Mouse (Mus musculus): ENCODE data around the gene Gm9964. TPM values are rescaled to one million over a fixed set of nuclear protein-coding genes. Genes with fewer than 3 reads are reported as not detected.
A peak's percentile ranks its signal among the peaks of the same experiment; 100 is the strongest.

Gm9964 gene
- polyA plus RNA-seq (2012; rRNA removed): not detected in 2 replicates

DNA sequence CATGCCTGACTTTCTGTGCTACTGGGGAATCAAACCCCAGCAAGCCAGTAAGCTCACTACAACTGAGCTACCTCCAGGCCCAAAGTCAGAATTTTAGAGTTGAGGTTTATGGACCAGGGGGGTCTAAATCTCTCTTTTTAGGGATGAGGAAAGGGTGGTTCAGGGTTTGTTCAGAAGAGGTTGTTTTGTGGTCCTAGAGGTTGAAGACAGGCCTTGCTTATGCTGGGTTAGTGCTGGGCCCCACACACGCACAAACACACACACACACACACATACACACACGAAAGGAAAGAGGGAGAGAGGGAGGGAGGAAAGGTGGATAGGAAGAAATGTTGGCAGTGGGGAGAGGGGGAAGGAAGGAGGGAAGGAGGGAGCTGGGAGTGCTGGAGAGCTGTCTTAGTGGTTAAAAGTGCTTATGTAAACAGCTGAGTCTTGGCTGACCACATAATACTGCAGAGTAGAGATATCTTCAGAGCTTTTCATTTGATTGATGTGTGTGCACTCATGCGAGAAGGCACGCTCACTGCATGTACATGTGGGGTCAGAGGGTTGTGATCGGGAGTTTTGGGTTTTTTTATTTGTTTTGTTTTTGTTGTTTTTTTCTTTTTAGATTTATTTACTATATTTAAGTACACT is at the start of gene Gm9964:
Gm9964 (minus strand) TSS at position 51 of the 636 bp plus-strand sequence.
- no peak for DNase-seq
- WGBS: 48% methylated on average over 5 of the region's 5 CpGs
- no peak within 1 kb of the TSS for H3K4me3 ChIP-seq (ENCODE audit: insufficient read depth, low read depth, low read length)
- H3K27me3 ChIP-seq (replicated peaks; ENCODE audit: control insufficient read depth, insufficient read depth, low read length): no peaks in the 10 kb centered on the region
- H3K4me1 ChIP-seq (ENCODE audit: control insufficient read depth, insufficient read depth, low read length): peaks cover 6% of the 10 kb centered on the region
- TF ChIP-seq POLR2A (IDR thresholded peaks at IDR 0.05; ENCODE audit: low read depth, low read length) (no peak), CTCF (conservative IDR thresholded peaks at IDR 0.05; ENCODE audit: insufficient read depth, insufficient read length, low read depth, low read length) (no peak)
- H3K27ac ChIP-seq (ENCODE audit: insufficient read depth, low read depth, low read length): no peak within 1 kb of the TSS
- H3K36me3 ChIP-seq (ENCODE audit: control insufficient read depth, insufficient read depth, low read length): no peaks in the 10 kb centered on the region

GRCm38 (mm10) chr11:79339808-79340781 is 43.4 kb upstream of the Gm9964 start:
- H3K27me3 ChIP-seq (replicated peaks; ENCODE audit: control insufficient read depth, insufficient read depth, low read length): no peaks in the 10 kb centered on the region
- H3K4me3 ChIP-seq (ENCODE audit: insufficient read depth, low read depth, low read length): peak overlapping the region; percentile 95
- H3K27ac ChIP-seq (ENCODE audit: insufficient read depth, low read depth, low read length): no peak overlapping the region
- H3K4me1 ChIP-seq (ENCODE audit: control insufficient read depth, insufficient read depth, low read length): peaks cover 7% of the 10 kb centered on the region; the same call in 1 of the 2 replicates
- 2% methylated on average over 50 of the region's 63 CpGs for WGBS
- no peaks in the 10 kb centered on the region for H3K36me3 ChIP-seq (ENCODE audit: control insufficient read depth, insufficient read depth, low read length)
- peak; percentile 24 for DNase-seq
- TF ChIP-seq CTCF (conservative IDR thresholded peaks at IDR 0.05; ENCODE audit: insufficient read depth, insufficient read length, low read depth, low read length) (no peak), POLR2A (IDR thresholded peaks at IDR 0.05; ENCODE audit: low read depth, low read length) (no peak)

GRCm38 (mm10) chr11:79339234-79339807 is 42.6 kb upstream of the Gm9964 start, which contains the start of gene Nf1:
Nf1 (plus strand) TSS chr11:79339693.
- H3K4me1 ChIP-seq (ENCODE audit: control insufficient read depth, insufficient read depth, low read length): peaks cover 7% of the 10 kb centered on the region; the same call in 1 of the 2 replicates
- peak within 1 kb of the TSS; percentile 95 for H3K4me3 ChIP-seq (ENCODE audit: insufficient read depth, low read depth, low read length)
- no peaks in the 10 kb centered on the region for H3K36me3 ChIP-seq (ENCODE audit: control insufficient read depth, insufficient read depth, low read length)
- peak within 1 kb of the TSS; percentile 95 for H3K27ac ChIP-seq (ENCODE audit: insufficient read depth, low read depth, low read length)
- under 1% methylated on average over 48 of the region's 49 CpGs for WGBS
- H3K27me3 ChIP-seq (replicated peaks; ENCODE audit: control insufficient read depth, insufficient read depth, low read length): no peaks in the 10 kb centered on the region
- TF ChIP-seq POLR2A (IDR thresholded peaks at IDR 0.05; ENCODE audit: low read depth, low read length) (no peak), CTCF (conservative IDR thresholded peaks at IDR 0.05; ENCODE audit: insufficient read depth, insufficient read length, low read depth, low read length) (no peak)
- peak; percentile 97 for DNase-seq

DNA sequence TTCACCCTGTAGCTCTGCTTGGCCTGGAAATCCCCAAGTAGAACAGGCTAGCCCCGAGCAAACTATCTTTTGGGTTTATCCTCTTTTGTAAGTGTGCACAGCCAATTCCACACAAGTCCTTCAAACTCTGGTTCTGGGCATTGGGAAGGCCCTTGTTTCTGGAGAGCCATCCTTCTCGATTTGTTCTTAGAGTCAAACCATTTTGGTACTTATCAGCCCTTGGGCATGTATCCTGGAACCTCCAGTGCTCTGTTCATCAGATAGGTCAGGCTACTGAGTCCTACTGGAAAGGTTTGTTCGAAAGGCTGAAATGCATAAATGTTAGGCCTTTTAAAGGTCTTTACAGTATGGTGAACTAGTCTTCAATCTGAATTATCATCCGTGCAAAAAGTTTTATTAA is 41.9 kb upstream of the Gm9964 start:
- H3K27ac ChIP-seq (ENCODE audit: insufficient read depth, low read depth, low read length): 0 out of 2 replicates have a peak overlapping the region, but pooled peaks have one; percentile 95
- no peak for TF ChIP-seq POLR2A (IDR thresholded peaks at IDR 0.05; ENCODE audit: low read depth, low read length)
- no peak for TF ChIP-seq CTCF (conservative IDR thresholded peaks at IDR 0.05; ENCODE audit: insufficient read depth, insufficient read length, low read depth, low read length)
- peaks cover 7% of the 10 kb centered on the region; the same call in 1 of the 2 replicates for H3K4me1 ChIP-seq (ENCODE audit: control insufficient read depth, insufficient read depth, low read length)
- WGBS: 50% methylated on average over 4 of the region's 4 CpGs
- DNase-seq: peak; percentile 7
- H3K27me3 ChIP-seq (replicated peaks; ENCODE audit: control insufficient read depth, insufficient read depth, low read length): no peaks in the 10 kb centered on the region
- no peaks in the 10 kb centered on the region for H3K36me3 ChIP-seq (ENCODE audit: control insufficient read depth, insufficient read depth, low read length)
- peak overlapping the region; percentile 95 for H3K4me3 ChIP-seq (ENCODE audit: insufficient read depth, low read depth, low read length)

DNA sequence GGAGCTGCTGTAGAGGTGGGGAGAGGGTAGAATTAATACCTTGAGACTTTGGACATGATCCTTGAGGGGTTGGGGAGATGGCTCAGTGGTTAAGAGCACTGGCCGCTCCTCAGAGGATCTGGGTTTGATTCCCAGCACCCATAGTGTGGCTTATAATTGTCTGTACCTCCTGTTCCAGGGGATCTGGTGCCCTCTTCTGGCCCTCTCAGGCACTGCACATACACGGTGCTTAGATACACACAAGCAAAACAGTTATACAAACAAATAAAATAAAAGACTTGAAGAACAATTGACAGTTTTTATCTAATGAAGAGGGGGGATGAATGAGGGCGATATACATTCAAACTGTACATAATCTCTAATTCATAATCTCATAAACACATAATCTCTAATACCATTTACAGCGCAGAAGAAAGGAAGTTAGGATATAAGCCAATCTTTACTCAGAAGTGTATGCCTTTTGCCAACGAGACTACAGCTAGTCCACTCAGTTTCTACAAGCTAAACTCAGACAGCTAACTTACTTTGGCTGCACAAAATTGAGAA is 40.1 kb upstream of the Gm9964 start:
- Histone ChIP-seq H3K27me3 (replicated peaks; ENCODE audit: control insufficient read depth, insufficient read depth, low read length) (no peaks in the 10 kb centered on the region), H3K4me3 (ENCODE audit: insufficient read depth, low read depth, low read length) (no peak overlapping the region), H3K4me1 (ENCODE audit: control insufficient read depth, insufficient read depth, low read length) (peaks cover 7% of the 10 kb centered on the region; the same call in 1 of the 2 replicates), H3K27ac (ENCODE audit: insufficient read depth, low read depth, low read length) (no peak overlapping the region), H3K36me3 (ENCODE audit: control insufficient read depth, insufficient read depth, low read length) (no peaks in the 10 kb centered on the region)
- DNase-seq: peak; percentile 14
- 96% methylated on average over 5 of the region's 5 CpGs for WGBS
- no peak for TF ChIP-seq POLR2A (IDR thresholded peaks at IDR 0.05; ENCODE audit: low read depth, low read length)
- TF ChIP-seq CTCF (conservative IDR thresholded peaks at IDR 0.05; ENCODE audit: insufficient read depth, insufficient read length, low read depth, low read length): peak; percentile 40

DNA sequence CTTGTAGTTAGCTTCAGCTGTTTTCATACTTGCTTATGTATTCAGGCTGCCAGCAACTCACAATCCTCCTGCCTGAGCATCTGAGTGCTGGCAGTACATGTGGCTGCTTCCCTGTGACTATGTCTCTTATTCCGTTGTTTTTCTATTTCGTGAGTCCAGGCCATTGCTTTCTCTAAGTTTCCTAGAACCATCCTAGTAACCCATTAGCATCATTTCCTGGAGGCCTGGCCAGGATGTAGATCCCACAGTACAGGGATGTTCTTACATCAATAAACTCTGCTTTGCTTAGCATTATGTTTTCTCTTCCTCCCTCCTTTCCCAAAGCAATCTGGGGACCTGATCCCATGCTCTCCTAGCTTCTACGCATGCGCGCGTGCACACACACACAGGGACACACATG is 38.4 kb upstream of the Gm9964 start:
- TF ChIP-seq CTCF (conservative IDR thresholded peaks at IDR 0.05; ENCODE audit: insufficient read depth, insufficient read length, low read depth, low read length) (no peak), POLR2A (IDR thresholded peaks at IDR 0.05; ENCODE audit: low read depth, low read length) (no peak)
- H3K27me3 ChIP-seq (replicated peaks; ENCODE audit: control insufficient read depth, insufficient read depth, low read length): no peaks in the 10 kb centered on the region
- no peaks in the 10 kb centered on the region for H3K36me3 ChIP-seq (ENCODE audit: control insufficient read depth, insufficient read depth, low read length)
- H3K4me3 ChIP-seq (ENCODE audit: insufficient read depth, low read depth, low read length): no peak overlapping the region
- 92% methylated on average over 6 of the region's 6 CpGs for WGBS
- no peak overlapping the region for H3K27ac ChIP-seq (ENCODE audit: insufficient read depth, low read depth, low read length)
- H3K4me1 ChIP-seq (ENCODE audit: control insufficient read depth, insufficient read depth, low read length): peaks cover 7% of the 10 kb centered on the region; the same call in 1 of the 2 replicates
- DNase-seq: no peak
